Mouse (Mus musculus) MEL (cell line): ENCODE data around the gene Olfr373.

Source experiments
- CTCF ChIP-seq, 3 experiments: IDR thresholded peaks in 2 of 3; conservative IDR thresholded peaks in 1 of 3; 2 replicates each; pipeline ENCODE4 v1.5.1; 2011 to 2012; ENCODE audit warnings: low read length in 3 of 3, low read depth in 2 of 3, mild to moderate bottlenecking in 2 of 3, improper control_type of control experiment in 1 of 3, inconsistent platforms in 1 of 3, mixed read lengths in 1 of 3, moderate library complexity in 1 of 3; ENCODE audit not compliant: control insufficient read depth in 1 of 3, insufficient read depth in 1 of 3, poor library complexity in 1 of 3, severe bottlenecking in 1 of 3
- ELF1 ChIP-seq: IDR thresholded peaks from 2 replicates; pipeline ENCODE4 v1.6.1; 2014; ENCODE audit warnings: low read depth, mild to moderate bottlenecking, inconsistent platforms, low read length, improper control_type of control experiment, moderate library complexity
- EP300 ChIP-seq, 2 experiments: IDR thresholded peaks; 2 replicates each; pipeline ENCODE4 v1.6.1; 2011; ENCODE audit warnings: improper control_type of control experiment in 2 of 2, low read length in 2 of 2, low read depth in 1 of 2, mild to moderate bottlenecking in 1 of 2
- ETS1 ChIP-seq: IDR thresholded peaks from 2 replicates; pipeline ENCODE4 v1.6.1; 2012; ENCODE audit warnings: low read depth, mild to moderate bottlenecking, inconsistent platforms, low read length, improper control_type of control experiment, moderate library complexity
- JUND ChIP-seq: IDR thresholded peaks from 2 replicates; pipeline ENCODE4 v1.6.1; 2011; ENCODE audit warnings: low read depth, mild to moderate bottlenecking, improper control_type of control experiment, low read length
- KAT2A ChIP-seq: conservative IDR thresholded peaks from 2 replicates; pipeline ENCODE4 v1.6.1; 2012; ENCODE audit warnings: low read depth, low read length, improper control_type of control experiment, inconsistent platforms
- MAFK ChIP-seq: IDR thresholded peaks from 2 replicates; pipeline ENCODE4 v1.6.1; 2011; ENCODE audit warnings: low read depth, mild to moderate bottlenecking, low read length, improper control_type of control experiment, borderline replicate concordance
- NELFE ChIP-seq: IDR thresholded peaks from 2 replicates; pipeline ENCODE4 v1.6.1; 2011; ENCODE audit warnings: low read depth, low read length, improper control_type of control experiment
- POLR2A ChIP-seq, 2 experiments: IDR thresholded peaks; 2 replicates each; pipeline ENCODE4 v1.6.1; 2011 to 2012; ENCODE audit warnings: low read length in 2 of 2, mild to moderate bottlenecking in 2 of 2, control low read depth in 1 of 2, improper control_type of control experiment in 1 of 2, low read depth in 1 of 2, moderate library complexity in 1 of 2; ENCODE audit not compliant: control insufficient read depth in 1 of 2, insufficient read depth in 1 of 2, poor library complexity in 1 of 2
- SIN3A ChIP-seq: IDR thresholded peaks from 2 replicates; pipeline ENCODE4 v1.6.1; 2012; ENCODE audit warnings: low read length, improper control_type of control experiment, inconsistent platforms
- USF1 ChIP-seq: IDR thresholded peaks from 2 replicates; pipeline ENCODE4 v1.6.1; 2014; ENCODE audit warnings: low read depth, mild to moderate bottlenecking, inconsistent platforms, low read length, improper control_type of control experiment, moderate library complexity

DNA sequence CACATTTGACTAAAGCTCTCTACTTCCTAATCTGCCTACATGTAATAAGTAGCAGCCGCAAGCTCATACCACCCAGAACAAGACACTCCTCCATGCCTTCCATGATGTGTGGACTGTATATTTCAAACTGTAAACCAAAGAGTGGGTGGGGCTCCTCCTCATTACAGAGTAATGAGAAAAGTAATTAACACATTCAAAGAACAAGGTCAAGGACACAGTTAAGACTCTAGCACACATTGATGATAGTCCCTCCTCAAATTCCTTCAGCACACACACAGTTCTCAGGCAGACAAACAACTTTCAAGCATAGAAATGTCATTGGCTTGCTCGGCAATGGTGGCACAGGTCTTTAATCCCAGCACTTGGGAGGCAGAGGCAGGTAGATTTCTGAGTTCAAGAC is 32.2 kb downstream of the Olfr373 start:
- TF ChIP-seq USF1 (no peak), CTCF (IDR thresholded peaks at IDR 0.05 in 2 of 3, conservative IDR thresholded peaks at IDR 0.05 in 1 of 3; ENCODE audit: control insufficient read depth in 1 of 3, insufficient read depth in 1 of 3, low read depth in 2 of 3, low read length in 3 of 3, poor library complexity in 1 of 3, severe bottlenecking in 1 of 3) (no peak), NELFE (no peak), ETS1 (no peak), POLR2A (IDR thresholded peaks at IDR 0.05; ENCODE audit: control insufficient read depth in 1 of 2, insufficient read depth in 1 of 2, low read depth in 1 of 2, low read length in 2 of 2, poor library complexity in 1 of 2) (no peak), ELF1 (no peak), JUND (no peak), KAT2A (no peak), EP300 (IDR thresholded peaks at IDR 0.05; ENCODE audit: low read depth in 1 of 2, low read length in 2 of 2) (no peak), MAFK (no peak), SIN3A (no peak)
